Mouse (Mus musculus) spleen, adult 2 months (tissue): Measurements from ENCODE around the gene Lpp. TPM values are rescaled to one million over a fixed set of nuclear protein-coding genes. Genes with fewer than 3 reads are reported as not detected.

ENCODE experiments used
- DNase-seq, 2 experiments: peaks; one replicate each; pipeline versions ENCODE4 v3.0.0 to v3.0.0-alpha.2; 2012 to 2021; ENCODE audit warnings: low spot score in 2 of 2, low read depth in 1 of 2
- H3K27ac ChIP-seq: fragments of 200-500 bp; 2 replicates; pipeline ENCODE4 v1.5.1; 2012; ENCODE audit warnings: low read length, inconsistent platforms; ENCODE audit not compliant: insufficient read depth
- H3K27me3 ChIP-seq: fragments of 200-500 bp; 2 replicates; pipeline ENCODE4 v1.6.1; 2012; ENCODE audit warnings: mild to moderate bottlenecking, moderate library complexity, low read length, inconsistent platforms; ENCODE audit not compliant: control insufficient read depth, insufficient read depth
- H3K36me3 ChIP-seq: fragments of 200-500 bp; 2 replicates; pipeline ENCODE4 v1.6.1; 2012; ENCODE audit warnings: mild to moderate bottlenecking, low read length, inconsistent platforms; ENCODE audit not compliant: control insufficient read depth, insufficient read depth
- H3K4me1 ChIP-seq: fragments of 200-500 bp; 2 replicates; pipeline ENCODE4 v1.6.1; 2011; ENCODE audit warnings: inconsistent platforms; ENCODE audit not compliant: control insufficient read depth, insufficient read depth, insufficient read length
- H3K4me3 ChIP-seq: fragments of 200-500 bp; 2 replicates; pipeline ENCODE4 v1.5.1; 2011; ENCODE audit warnings: mild to moderate bottlenecking, inconsistent platforms; ENCODE audit not compliant: insufficient read depth, insufficient read length; ENCODE audit errors: extremely low read depth
- CTCF ChIP-seq: fragments of 200-500 bp; IDR thresholded peaks from 2 replicates; pipeline ENCODE4 v1.5.1; 2011; ENCODE audit warnings: mild to moderate bottlenecking, inconsistent platforms; ENCODE audit not compliant: insufficient read depth, insufficient read length, insufficient replicate concordance; ENCODE audit errors: extremely low read depth
- POLR2A ChIP-seq: fragments of 200-500 bp; IDR thresholded peaks from 2 replicates; pipeline ENCODE4 v1.6.1; 2011; ENCODE audit warnings: low read depth, low read length, inconsistent platforms
- WGBS: fragments of 180-500 bp; shearing (Covaris S2); methylation state at CpG from one replicate; pipeline ENCODE4 v1.1.7; 2018; 5-methylcytosine and 5-hydroxymethylcytosine counted together
- polyA plus RNA-seq: library from polyadenylated mRNA; depleted of rRNA; stranded (reverse); fragments of >200 nt; gene quantifications from 2 replicates; pipeline ENCODE4 v1.2.3, GENCODE M21; 2012

Lpp gene
- polyA plus RNA-seq, 1 experiment = 8.2 TPM

DNA sequence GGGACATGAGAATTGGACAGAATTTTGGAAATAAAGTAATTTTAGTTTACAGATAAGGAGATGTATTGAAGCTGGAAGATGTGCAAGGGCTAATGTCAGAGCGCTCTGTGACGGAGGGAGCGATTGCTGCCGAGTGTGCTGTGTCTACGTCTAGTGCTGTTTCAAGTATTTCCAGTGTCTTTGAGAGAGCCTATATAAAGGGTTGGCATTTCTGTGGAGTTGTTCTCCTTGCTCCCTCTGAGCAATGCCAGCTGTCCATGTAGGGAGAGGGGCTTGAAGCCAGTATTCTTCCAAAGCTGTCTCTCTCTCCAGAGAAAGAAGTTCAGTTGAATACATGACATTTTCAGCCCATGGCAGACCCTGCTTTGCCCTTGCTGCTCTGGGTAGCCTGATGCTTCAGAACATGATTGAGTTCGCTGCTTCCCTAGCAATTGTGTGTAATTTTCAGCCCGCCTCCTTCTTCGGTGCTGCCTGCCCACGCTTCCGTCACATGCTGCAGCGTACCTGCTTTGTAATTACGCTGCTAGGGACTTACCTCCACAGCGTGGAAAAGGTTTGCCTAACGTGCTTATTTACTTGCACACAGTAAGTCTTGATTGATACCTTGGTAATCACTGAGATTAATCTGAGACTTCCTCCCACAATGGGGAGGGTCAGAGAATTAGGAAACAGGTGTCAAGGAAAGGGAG lies 207.1 kb downstream of the Lpp start:
- Histone ChIP-seq H3K4me1 (peaks cover 23% of the 10 kb centered on the region; the same call in 1 of the 2 replicates), H3K27me3 (no peaks in the 10 kb centered on the region), H3K4me3 (no peak overlapping the region), H3K27ac (peak overlapping the region; percentile 69; the same call in 1 of the 2 replicates), H3K36me3 (no peaks in the 10 kb centered on the region)
- TF ChIP-seq CTCF (no peak), POLR2A (no peak)
- no peak for DNase-seq
- 87% methylated on average over 14 of the region's 14 CpGs for WGBS

DNA sequence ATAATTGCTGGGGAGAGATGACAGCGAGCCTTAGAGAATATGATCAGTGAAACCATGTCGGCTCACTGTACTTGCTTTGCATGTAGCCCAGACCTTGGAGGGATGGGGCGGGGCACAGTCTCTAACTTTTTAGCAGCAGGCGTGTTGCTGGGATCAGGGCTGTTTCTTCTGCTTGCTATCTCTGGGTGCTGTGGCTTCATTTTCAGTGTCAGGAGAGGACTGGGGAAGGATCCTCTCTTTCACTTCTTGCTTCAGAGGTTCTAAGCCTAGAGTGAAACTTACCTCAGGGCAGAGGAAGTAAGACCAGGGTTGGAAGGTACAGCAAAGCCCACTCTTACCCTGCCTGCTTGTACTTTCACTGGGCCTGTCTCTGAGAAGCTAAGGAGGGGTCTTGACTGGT lies 210.0 kb downstream of the Lpp start:
- Histone ChIP-seq H3K27ac (peak overlapping the region; percentile 70), H3K4me1 (peaks cover 26% of the 10 kb centered on the region; the same call in 1 of the 2 replicates), H3K27me3 (no peaks in the 10 kb centered on the region), H3K36me3 (no peaks in the 10 kb centered on the region), H3K4me3 (no peak overlapping the region)
- WGBS = 29% methylated on average over 4 of the region's 4 CpGs
- peak in 1 of 2 experiments; percentile 37 for DNase-seq
- no peak for TF ChIP-seq POLR2A
- TF ChIP-seq CTCF = no peak

DNA sequence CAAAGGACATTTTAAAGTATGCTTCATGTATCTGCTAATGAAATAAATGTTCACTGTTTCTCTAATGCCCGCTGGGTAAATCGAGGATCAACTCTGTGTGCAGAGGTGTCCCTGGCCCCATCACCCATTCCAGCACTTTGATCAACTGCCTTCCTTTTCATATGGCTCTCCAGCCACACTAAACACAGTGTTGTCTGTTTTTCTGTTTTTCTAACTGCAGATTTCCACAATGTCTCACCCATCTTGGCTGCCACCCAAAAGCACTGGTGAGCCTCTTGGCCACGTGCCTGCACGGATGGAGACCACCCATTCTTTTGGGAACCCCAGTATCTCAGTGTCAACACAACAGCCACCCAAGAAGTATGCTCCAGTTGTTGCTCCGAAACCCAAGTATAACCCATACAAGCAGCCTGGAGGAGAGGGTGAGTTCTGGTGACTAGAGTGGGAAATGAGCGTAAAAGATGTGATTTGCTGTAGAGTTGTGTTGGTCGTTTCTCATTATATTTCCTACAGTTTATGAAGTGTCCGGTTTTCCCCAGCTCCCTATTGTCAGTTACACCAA lies 214.7 kb downstream of the Lpp start:
- Histone ChIP-seq H3K4me1 (peaks cover 12% of the 10 kb centered on the region; the same call in 1 of the 2 replicates), H3K36me3 (peaks cover 3% of the 10 kb centered on the region), H3K27me3 (no peaks in the 10 kb centered on the region), H3K4me3 (no peak overlapping the region), H3K27ac (no peak overlapping the region)
- TF ChIP-seq POLR2A = no peak
- no peak for TF ChIP-seq CTCF
- WGBS = 92% methylated on average over 8 of the region's 8 CpGs
- DNase-seq = no peak

DNA sequence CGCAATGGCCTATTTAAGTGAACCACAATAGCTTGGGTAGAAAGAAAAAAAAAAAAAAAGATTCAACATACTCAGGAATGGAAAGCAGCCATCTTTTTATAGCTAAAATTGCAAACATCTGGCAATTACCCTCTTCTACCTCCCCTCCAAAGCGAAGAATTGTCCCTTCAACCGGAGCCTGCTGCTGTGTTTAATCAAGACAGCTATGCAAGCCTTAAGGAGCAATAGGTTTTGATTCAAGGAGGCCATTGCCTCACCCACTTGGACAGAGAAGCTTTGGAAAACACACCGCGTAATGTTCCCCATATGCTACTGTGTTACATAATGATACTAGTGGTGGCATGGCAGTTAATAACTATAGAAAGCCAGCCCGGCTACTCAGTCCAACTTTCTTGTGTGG lies 226.2 kb downstream of the Lpp start:
- no peaks in the 10 kb centered on the region for H3K36me3 ChIP-seq
- no peak overlapping the region for H3K4me3 ChIP-seq
- WGBS = 92% methylated on average over 6 of the region's 6 CpGs
- TF ChIP-seq CTCF (no peak), POLR2A (no peak)
- no peaks in the 10 kb centered on the region for H3K27me3 ChIP-seq
- DNase-seq = no peak
- H3K27ac ChIP-seq = peak overlapping the region; percentile 86
- H3K4me1 ChIP-seq = peaks cover 28% of the 10 kb centered on the region

DNA sequence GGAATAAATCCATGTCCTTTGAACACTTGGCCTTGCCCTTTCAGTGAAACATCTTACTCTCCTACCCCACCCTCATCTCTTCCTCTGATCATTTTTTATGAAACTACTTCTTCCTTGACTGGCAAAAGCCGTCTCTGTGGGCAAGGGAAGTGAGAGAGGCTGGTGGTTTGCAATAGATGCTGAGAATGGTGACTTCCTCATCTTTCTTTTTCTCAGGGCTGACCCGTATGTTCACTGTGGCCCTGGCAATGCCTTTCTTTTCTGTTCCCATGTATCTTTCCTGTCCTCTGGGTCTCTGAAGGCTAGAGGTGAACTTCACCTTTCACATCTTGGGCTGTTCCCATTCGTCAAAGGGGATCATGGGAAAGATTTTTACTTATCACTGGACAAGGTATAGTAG lies 226.7 kb downstream of the Lpp start:
- peak in 1 of 2 experiments; percentile 56 for DNase-seq
- peak overlapping the region; percentile 86 for H3K27ac ChIP-seq

DNA sequence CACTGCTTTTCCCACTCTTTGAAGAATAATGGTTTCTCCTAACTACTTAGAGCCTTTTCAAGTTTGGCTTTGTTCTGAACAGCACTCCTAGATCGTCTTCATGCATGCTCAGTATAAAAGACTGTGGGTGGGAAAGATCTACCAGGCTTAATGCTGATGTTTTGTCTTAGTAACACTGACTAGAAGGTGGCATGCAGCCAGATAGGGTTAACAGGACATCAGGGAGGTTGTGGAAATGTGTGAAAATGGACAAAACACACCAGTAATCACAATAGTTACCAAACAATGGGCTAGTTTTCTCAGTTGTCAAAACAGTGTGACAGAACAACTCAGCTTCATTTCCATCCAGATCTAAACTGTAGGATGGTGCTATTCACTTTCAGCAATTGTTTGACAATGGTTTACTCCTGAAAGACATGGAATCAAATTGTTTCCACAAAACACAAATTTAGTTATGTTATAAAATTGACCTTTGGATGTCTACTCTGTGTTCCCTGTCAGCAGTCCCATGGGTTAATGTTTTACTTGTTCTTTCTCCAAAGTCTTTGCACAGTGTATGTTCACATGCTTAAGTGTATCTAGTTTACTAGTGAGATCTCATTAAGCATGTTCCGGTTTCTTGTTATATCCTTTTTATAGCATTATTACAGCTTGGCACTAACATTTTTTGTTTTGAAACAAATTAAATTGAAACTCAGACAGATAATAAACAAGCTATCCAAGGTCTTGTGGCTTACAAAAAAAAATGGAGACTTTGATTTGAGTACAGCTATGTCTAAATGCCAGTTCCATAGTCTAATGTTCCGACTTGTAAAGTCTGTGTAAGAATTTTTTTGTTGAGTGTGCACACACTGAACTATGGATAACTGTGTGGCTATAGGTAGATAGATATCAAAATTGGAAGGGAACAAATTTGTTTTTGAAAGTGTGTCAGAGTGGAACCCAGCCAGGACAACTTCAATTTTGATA lies 229.2 kb downstream of the Lpp start:
- no peak for DNase-seq
- TF ChIP-seq CTCF (no peak), POLR2A (no peak)
- Histone ChIP-seq H3K36me3 (no peaks in the 10 kb centered on the region), H3K4me1 (peaks cover 36% of the 10 kb centered on the region), H3K27ac (peak overlapping the region; percentile 14; the same call in 1 of the 2 replicates), H3K4me3 (no peak overlapping the region), H3K27me3 (no peaks in the 10 kb centered on the region)
- WGBS = 84% methylated on average over 3 of the region's 3 CpGs

More for the DNA sequence above, 226.7 kb downstream of the Lpp start:
- Histone ChIP-seq H3K27me3 (no peaks in the 10 kb centered on the region), H3K4me3 (no peak overlapping the region), H3K36me3 (no peaks in the 10 kb centered on the region), H3K4me1 (peaks cover 33% of the 10 kb centered on the region)
- WGBS = 28% methylated on average over 3 of the region's 3 CpGs
- no peak for TF ChIP-seq CTCF
- TF ChIP-seq POLR2A = no peak

DNA sequence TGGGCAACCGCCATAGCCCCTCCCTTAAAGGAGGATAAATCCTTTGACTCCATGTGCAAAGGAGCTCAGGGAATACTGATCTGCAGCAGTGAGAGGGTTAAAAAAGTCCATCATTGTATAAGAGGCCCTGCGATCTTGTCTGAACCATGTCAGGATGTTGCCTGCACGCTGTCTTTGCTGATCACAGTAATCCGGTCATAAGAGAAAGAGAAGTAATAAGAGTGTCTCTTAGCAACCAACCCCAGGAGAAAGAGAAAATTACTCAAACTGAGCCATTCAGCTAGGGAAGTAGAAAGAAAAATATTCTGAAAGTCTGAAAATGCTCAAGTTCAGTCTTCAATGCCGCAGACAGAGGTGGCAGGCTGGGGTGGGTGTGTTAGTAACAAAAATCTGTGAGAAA lies 231.0 kb downstream of the Lpp start:
- Histone ChIP-seq H3K27me3 (no peaks in the 10 kb centered on the region), H3K27ac (peak overlapping the region; percentile 86), H3K4me3 (no peak overlapping the region), H3K36me3 (no peaks in the 10 kb centered on the region), H3K4me1 (peaks cover 42% of the 10 kb centered on the region)
- 29% methylated on average over 5 of the region's 5 CpGs for WGBS
- DNase-seq = peak; percentile 31 to 57
- no peak for TF ChIP-seq CTCF
- no peak for TF ChIP-seq POLR2A
